Mouse (Mus musculus) heart, postnatal 14 days (tissue): Measurements from ENCODE around the gene Gpr55. TPM values are rescaled to one million over a fixed set of nuclear protein-coding genes. Genes with fewer than 3 reads are reported as not detected.

Experiments used
- DNase-seq, 2 experiments: peaks; one replicate each; pipeline ENCODE4 v3.0.0; 2021 to 2022
- intact Hi-C: fragments of 180-260 bp; cut with DNase I; formaldehyde crosslinking; loops from one replicate; pipeline ENCODE4 v1.15.1; 2025
- total RNA-seq, 2 experiments: library from RNA; stranded (reverse); gene quantifications; 2 replicates each; pipeline ENCODE4 v1.2.3; 2021

The Gpr55 gene
- total RNA-seq, 2 experiments from 2014 or later: not detected

DNA sequence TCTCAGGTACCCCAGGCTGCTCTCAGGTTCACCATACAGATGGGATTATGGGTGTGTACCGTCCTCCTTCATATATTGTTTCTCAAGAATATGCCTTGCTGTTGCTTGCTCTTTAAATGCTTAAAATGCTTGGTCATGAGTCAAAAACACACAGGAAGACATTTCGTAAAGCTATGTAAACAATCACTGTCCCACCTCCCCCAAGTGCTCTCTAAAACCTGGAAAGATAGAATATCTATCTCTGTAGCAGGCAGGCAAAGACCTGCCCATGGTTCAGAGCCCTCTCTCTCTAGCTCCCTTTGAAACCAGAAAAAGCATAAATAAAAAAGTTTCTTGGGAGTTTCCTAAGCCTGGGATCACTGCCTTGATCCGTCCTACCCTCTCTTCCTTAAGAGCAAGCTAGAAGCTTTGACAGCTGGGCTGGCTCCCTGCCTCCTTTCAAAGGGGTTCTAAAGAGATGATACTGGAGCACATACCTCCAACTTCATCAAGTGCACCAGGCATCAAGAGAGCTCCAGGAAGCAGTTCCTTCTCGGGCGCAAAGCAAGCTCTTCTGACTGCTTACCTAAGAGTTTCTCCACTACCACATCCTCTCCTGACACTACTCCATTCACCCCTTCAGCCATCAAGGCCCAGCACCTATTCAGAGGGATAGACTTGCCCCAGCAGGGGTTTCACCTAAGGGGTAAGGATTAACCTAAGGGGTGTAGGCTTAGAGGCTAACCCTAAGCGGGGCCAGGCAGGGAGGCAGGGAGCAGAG lies 1.5 kb downstream of the Gpr55 start:
- no peak for DNase-seq
- intact Hi-C loops: no loop called here

DNA sequence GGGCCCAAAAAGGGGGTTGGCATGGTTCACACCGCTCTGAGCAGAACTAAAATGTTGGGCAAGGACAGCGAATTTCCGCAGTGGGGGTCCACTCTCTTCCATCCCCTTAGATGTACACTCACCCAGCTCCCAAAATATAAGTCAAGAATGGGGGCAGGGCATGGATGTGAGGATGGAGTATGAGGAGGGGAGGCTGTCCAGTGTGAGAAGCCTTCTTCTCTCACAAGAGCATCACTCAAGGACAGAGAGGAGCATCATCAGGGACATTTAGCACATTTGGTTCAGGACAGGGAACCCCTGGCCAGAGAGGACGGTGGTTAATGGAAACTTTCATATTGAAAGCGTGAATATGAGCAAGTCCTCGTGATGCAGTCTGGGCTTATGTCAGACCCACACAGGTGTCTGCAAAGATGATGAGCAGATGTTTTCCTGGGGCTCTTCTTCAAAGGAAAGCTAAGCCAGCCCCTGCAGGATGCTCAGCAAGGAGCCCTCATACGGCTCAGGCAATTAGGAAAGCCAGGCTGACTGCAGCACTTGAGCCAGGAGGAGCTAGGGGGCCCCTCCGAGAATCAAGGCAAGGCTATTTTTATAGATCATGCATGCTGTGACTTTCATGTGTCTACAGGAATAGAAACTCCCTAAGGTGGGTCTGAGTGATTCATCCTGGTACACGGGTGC lies 2.7 kb downstream of the Gpr55 start:
- DNase-seq: no peak
- intact Hi-C loops: no loop called here

DNA sequence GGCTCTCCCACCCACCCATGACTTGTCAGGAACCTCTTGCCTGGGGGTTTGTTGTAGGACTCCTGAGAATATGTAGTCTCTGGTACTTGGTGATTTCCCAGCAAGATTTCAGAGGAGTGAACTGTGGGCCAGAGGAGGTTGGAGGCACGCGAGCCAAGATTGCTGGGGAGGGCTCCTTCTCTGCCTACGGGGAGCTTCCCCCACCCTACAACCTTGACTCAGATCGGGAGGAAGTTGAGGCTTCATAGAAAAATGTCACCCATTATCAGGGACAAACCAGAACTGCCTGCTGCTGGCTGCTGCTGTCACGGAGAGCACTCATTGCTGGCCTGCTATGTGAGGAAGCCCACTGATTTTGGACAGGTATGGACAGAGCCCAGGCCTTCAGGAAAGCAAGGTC lies 3.5 kb downstream of the Gpr55 start:
- intact Hi-C loops: no loop called here
- no peak for DNase-seq

DNA sequence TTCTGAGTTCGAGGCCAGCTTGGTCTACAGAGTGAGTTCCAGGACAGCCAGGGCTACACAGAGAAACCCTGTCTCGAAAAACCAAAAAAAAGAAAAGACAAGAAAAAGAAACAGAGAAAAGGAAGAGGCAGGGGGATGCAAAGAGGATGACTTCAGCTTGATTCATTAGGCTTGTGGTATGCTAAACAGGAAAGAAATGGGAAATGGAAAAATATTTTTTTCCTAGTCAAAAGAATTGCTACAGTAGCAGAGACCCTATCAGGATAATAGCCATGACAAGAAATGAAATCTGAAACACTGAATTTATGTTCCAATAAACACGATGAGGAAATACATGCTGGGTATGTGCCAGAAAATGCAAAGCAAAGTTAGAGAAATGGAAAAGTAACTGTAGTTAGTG lies 5.7 kb downstream of the Gpr55 start:
- no peak for DNase-seq
- intact Hi-C loops: no loop called here

DNA sequence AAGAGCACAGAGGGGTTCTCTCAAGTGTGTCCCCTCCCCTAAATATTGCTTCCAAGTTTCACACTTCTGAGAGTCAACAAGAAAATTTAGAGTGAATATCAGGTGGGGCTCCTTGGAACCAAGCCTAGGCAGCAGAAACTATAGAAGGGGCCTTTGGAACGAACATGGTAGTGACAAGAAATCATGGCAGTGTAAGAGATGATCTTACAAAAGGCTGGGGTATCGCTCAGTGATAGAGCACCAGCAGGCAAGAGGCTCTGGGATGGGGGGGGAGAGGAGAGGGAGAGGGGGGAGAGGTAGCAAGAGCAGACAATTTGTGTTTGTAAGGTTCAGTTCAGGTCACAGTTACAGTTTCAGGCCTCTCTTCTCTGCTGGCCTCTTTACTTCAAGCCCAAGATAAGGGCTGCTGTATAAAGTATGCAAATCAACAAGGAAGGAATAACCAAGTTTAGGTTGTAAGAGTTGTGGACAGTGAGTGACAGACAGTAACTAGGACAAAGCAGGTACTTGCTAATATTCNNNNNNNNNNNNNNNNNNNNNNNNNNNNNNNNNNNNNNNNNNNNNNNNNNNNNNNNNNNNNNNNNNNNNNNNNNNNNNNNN lies 11.6 kb downstream of the Gpr55 start:
- no peak for DNase-seq
- intact Hi-C loops: no loop called here

DNA sequence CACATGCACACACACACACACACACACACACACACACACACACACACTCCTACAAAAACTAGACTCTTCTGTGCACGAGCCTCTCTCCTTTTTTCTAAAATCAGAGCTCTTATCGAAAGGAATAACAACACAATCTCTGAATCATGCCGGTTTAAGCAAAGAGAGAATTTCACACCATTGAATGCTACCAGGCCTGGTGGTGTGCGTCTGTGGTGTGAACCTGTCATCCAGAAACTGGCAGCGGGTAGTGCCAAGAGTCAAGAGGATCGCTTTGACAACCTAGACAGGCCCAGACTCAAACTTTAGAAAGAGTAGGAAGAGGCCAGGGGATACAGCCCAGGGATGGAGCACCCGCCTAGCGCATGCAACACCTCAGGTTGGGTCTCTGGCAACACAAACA lies 18.5 kb downstream of the Gpr55 start:
- DNase-seq: no peak

DNA sequence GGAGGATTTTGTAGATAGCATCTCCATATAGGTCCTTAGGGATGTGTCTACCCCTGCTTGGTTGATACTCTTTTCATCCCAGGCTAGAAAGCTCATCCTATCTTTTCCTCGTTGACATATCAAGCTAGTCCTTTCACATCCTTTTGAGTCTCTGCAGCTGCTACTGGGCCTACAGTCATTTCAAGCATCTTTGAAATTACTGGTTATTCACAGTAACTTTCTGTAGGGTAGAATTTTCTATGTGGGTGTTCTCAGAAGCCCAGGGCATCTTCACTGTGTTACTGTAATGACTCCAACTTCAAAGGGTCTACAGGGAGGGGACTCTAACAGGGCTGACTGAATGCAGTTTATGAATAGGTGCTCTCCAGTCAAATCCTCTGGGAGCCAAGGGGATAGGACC lies 23.5 kb downstream of the Gpr55 start:
- no peak for DNase-seq
- intact Hi-C loops: no loop called here

More for the DNA sequence above, 18.5 kb downstream of the Gpr55 start:
- intact Hi-C loops: no loop called here

DNA sequence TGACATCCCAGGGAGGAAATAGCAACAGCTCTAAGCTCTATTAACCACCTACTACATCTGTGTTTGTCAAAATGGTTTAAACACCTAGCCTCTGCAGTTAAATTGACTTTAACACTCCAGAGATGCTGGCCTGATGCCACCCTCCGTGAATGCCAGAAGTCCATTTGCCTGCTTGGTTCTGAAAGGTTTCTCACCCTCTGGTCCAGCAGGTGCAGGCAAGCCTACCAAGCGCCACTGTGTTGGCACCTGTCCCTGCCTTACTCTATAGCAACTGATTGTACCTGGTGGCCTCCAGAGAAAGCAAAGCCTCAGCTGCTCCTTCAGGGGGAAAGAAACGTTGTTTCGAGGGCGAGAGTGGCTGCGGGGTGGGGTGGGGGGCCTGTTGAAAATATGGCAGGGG lies 24.5 kb downstream of the Gpr55 start:
- no peak for DNase-seq
- intact Hi-C loops: loop anchor here (1.0 kb wide), 1 partner anchor 71 kb away; no protein-coding TSS in a partner anchor

DNA sequence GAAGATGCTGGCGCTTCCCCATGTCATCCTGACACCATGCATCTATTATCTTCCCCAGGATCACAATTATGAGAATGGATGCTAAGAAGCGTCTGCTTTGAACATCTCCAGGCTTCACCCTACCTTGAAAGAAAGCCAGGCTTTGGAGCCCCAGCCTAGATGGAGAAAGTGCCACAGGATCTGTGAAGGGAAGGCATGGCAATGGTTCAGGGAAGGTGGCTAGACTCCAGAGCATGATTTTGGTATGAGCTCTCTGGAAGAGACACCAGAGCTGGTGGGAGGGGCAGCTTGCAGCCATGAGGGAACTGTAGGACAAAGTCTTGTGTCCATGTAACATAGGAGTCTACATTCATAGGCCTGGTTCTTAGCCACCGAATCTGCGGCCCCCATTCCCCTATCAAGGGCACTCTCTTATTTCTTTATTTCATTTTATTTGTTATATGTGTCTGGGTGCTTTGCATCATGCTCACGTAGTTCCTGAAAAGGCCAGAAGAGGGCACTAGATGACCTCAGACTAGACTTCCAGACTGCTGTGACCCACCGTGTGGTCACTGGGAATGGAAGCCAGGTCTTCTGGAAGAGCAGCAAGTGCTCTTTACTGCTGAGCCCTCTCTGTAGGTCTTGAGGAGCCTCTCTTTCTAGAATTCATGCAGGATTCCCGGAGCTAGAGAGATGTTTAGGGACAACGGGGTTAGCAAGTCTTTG lies 25.5 kb downstream of the Gpr55 start:
- intact Hi-C loops: loop anchor here (2.0 kb wide), 2 partner anchors 40 to 82 kb away; partner anchors contain the start of gene Itm2c
- peak; percentile 61 to 75 for DNase-seq

DNA sequence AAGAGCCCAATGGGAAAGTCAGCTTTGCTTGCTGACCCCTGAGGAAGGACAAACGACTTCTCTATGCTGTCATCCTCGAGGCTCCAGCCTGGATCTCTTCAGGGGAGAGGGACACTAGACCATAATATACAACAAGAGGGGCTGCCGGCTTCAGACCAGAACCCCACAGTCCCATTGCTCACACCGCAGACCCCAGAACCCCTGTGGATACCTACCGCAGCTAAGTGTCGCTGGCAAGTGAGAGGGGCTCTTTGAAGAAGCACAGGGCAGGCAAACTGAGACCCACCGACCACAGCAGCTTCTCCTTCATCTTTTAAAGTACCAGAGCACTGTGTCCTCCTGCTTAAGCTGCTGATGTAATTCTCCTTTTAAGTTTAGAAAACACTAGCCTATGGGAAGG lies 26.2 kb downstream of the Gpr55 start:
- intact Hi-C loops: loop anchor here (2.0 kb wide), 2 partner anchors 40 to 82 kb away; partner anchors contain the start of gene Itm2c
- DNase-seq: no peak

DNA sequence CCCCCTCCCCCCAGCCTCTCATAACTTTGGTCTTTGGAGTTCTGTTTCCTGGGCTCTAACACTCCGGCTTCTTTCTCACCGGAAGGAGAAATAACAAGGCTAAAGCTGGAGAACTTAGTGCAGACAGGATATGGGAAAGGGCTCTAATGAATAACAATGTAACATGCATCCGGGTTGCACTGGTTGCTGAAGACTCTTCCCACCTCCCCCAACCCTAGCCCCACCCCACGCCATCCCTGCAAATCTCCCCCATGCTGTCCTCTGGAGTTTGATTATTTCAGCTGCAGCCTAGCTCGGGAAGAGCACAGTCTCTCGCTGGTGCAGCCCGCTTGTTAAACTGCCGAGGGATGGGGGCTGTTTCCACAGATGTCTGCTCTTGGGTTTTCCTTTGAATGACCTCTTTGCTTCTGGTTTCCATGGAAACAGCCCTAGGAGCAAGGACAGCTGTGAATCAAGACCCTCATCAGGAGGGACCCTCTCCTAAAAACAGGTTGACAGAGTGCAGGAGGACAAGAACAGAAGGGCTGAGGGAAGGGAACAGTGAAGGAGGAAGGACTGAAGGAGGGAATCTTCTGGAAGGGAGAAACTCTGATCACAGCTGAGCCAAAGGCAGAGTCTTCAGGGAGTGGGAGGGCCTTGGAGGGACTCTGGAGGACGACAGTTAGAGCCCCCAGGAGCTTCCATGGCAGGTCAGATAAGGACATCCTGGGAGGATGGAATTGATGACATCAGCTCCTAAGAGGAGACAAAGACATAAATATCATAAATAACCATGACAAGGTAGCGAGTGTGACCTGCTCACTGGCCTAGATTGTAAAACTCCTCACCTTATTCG lies 27.0 kb downstream of the Gpr55 start:
- intact Hi-C loops: loop anchor here (2.0 kb wide), 2 partner anchors 39 to 81 kb away; partner anchors contain the start of gene Itm2c
- DNase-seq: no peak

DNA sequence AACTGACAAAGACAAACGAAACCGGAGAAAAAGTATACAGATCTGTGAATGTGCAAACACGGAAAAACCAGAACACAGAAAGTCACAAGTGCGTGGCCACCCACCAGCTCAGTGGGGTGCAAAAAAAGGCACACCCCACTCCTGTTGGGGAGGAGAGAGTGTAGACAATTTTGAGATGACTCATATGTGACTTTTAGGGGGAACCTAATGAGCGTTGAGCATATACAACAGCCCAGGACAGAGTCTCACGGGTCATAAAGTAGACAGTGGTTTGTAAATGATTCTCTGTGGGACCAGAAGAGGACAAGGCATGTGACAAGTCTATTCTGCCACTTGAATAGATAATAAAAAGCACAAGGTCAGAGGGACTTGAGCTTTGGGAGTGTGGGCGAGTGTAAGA lies 27.6 kb downstream of the Gpr55 start:
- DNase-seq: no peak
- intact Hi-C loops: no loop called here

DNA sequence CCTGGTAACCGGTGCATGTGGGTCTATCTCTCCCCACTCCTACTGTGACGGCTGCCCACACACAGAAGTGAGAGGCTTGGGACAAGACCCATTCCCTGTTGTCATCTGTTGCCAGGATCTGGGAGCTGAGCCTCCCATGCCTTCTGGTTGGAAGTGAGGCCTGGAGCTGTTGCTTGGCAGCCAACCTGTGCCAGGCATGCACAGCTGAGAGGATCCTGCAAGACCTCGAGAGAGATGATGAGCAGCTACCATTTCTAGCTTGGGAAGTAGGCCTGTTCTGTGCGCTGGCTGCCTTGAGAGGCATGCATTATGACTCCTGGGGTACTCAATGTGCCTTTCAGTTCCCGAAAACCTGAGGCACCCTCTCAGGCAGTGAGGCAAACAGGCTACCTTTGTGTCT lies 29.6 kb downstream of the Gpr55 start:
- intact Hi-C loops: no loop called here
- no peak for DNase-seq

DNA sequence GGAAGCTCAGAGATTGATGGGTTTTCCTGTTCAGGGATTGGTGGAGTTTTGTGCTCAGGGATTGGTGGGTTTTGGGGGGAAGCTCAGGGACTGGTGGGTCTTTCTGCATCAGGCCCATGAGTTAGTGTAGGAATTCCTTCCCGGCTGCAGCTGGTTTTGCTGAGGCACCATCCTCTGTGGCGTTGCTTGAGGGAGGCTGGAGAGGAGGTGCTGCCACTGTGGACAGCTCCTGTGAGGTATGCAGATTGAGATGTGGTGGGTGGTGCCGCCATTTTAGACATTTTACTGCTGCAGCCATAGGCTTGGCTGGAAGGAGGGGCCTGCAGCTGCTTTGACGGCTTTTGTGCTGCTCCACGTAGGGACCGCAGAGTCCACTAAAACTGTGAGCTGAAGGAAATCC lies 31.4 kb downstream of the Gpr55 start:
- no peak for DNase-seq
- intact Hi-C loops: no loop called here

DNA sequence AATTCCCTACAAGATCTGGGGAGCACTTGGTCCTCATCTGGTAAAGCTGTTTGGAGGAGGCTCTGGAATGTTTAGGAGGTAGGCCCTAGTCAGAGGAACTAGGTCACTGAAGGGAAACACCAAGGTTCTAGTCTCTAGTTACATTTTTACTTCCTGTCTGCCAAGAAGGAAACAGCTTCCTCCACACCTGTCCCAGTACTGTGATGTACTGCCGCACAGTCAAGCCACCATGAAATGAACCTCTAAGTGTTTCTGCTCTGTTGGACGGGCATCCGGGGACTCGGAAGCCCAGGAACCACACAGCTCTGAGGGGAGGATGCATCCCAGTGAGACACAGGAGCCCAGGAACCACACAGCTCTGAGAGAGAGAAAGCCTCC lies 32.1 kb downstream of the Gpr55 start:
- intact Hi-C loops: no loop called here
- DNase-seq: no peak

DNA sequence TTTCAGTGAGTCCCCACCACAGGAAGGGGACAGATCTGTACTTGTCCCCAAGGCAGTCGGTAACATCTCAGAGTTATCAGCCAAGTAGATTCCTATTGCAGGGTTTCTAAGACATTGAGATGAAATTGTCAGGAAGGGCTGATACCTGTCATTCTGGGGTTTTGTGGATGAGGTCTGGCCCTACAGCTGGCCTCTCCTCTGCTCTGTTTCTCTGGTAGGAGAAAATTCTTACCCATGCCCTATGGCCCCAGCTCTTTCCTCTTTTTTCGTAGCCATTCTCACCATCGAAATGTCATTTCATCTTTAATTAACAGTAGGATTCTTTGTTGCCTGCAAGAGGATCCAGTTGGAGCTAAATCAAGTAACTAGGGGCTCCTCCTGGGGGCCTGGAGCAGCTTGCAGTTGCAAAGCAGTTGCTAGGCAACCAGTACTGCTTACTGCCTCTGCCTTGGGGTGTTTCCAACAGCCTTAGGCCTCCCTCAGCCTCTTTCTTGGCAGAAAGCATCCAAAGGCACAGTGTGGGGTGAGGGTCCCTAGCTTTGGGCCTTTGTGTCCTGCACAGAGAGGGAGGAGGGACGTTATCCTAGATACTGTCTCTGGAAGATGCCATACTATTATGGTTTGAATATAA lies 32.6 kb downstream of the Gpr55 start, which contains the start of gene 4933407L21Rik:
Gene 4933407L21Rik (plus strand): TSS at position 427 of the 631 bp plus-strand sequence.
- intact Hi-C loops: no loop called here
- DNase-seq: peak in 1 of 2 experiments; percentile 17

DNA sequence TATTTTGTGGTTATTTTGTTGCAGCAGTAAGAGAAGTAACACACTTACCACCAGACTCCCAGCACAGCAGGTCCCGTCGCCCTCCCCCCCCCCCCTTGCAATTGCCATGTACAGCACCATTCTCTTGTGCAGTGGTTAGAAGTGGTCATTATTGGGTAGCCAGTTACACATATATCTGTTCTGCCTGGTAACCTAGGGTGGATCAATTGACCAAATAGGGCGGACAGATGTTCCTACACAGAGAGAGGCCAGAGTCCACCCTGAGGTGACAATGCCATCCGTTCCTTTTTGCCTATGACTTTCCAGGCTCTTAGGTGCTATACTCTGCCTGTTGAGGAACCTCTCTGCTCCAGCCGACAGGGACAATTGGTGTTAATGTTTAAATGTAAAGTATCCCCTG lies 35.6 kb downstream of the Gpr55 start:
- DNase-seq: no peak
- intact Hi-C loops: no loop called here

DNA sequence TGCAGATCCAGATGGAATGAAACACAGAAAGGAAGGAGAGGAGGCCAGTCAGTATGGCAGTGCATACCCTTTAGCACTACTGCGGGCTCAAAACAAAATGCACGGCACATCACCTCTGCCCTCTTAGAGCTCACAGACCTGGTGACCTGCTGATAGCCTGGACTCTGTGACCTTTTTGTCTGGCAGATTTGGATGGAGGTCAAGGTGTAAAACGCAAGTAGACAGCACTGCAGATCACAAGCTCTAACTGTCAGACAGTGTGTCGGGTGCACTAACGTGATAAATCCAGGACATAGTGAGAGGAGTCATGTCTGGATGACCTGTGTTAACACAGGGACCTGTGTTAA lies 38.0 kb downstream of the Gpr55 start:
- DNase-seq: no peak
- intact Hi-C loops: no loop called here

DNA sequence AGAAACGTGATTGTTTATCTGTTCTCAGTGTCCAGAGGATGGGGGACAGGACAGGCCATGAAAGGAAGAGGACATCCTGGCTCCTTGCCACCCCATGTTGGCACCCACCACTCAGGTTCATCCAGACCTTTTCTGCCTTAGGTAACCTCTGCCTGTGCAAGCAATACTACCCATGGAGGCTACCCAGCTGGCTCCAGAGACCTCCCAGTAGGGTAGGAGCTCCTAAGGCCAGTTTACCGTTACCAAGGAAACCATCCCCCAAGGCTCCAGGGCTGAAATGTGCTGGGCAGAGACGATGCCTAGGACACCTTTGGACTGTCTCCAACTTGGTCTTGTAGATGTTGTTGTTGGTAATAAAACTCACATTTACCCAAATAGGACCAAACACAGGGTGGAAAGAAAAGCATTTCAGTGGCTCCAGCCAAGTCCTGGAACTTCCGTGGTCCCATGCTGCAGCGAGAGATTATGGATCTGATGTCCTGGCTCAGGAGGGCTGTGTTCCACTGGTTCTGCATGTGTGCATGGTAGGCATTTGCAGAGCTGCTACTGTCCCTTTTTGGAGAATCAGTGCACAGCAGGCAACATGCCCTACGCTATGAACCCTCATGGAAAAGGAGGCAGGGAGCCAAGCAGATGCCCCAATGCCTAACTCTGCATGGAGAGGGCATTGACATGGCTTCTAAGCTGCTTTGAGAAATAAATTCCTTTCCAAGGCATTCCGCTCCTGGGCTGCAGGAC lies 38.5 kb downstream of the Gpr55 start:
- no peak for DNase-seq
- intact Hi-C loops: no loop called here
